Mouse (Mus musculus): Measurements from ENCODE around the gene Mlh1. TPM values are rescaled to one million over a fixed set of nuclear protein-coding genes. Genes with fewer than 3 reads are reported as not detected.

Mlh1 gene
- total RNA-seq, 1 experiment = 27.8 TPM

DNA sequence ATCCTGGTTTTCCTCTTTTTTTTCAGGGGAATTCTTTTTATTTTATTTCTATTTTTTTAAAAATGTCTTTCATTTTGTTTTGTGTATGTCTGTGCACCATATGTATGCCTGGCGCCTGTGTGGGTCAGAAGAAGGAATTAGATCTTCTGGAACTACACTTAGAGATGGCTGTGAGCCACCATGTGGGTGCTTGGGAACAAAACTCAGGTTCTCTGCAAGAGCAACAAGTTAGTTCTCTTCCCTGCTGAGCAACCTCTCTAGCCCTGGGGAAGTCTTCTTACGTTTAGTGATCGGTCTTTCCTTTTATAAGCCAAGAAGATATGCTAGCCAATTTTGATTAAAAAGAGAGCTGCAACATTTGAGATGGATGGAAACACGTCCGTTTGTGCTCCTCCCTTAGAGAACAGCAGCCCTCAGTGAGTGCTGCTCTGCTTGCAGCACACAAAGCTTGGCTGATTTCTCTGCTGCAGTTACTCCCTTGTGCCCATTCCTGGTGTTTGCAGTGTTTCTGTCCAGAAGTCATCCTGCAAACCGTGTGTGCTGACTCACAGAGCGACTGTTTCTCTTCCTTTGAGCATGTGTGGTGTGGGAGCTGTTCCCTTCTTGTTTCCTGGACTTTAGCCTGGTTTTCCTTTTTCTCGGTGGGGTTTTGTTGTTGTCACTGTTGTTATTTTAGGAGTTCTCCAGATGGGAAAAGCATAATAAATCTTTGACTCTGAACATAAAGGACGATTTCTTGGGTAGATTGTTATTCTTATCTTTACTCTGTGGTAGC is 66.8 kb downstream of the Mlh1 start:
- TF ChIP-seq ZNF384 (IDR thresholded peaks at IDR 0.05; ENCODE audit: low read depth, low read length) (no peak), HCFC1 (IDR thresholded peaks at IDR 0.05; ENCODE audit: borderline replicate concordance, insufficient read depth, low read length) (no peak), MAFK (IDR thresholded peaks at IDR 0.05; ENCODE audit: insufficient read depth, low read depth, low read length) (no peak), ZC3H11A (IDR thresholded peaks at IDR 0.05; ENCODE audit: borderline replicate concordance, low read depth, low read length) (no peak), CHD2 (IDR thresholded peaks at IDR 0.05; ENCODE audit: low read depth, low read length) (no peak)
- H3K27ac ChIP-seq (ENCODE audit: insufficient read depth, low read depth, low read length, poor library complexity, severe bottlenecking) = no peak overlapping the region
- no peaks in the 10 kb centered on the region for H3K9me3 ChIP-seq (ENCODE audit: control insufficient read depth, insufficient read depth, low read depth, low read length)
- in situ Hi-C loops (cut with MboI; ENCODE audit: low sequenced_read_pairs in 2 of 2, unreplicated experiment in 2 of 2) = no loop called here
- no peak for DNase-seq (ENCODE audit: low read depth, low spot score)
- peaks cover 3% of the 10 kb centered on the region; the same call in 1 of the 2 replicates for H3K36me3 ChIP-seq (ENCODE audit: control insufficient read depth, insufficient read depth, low read length, poor library complexity, severe bottlenecking)
- no peak overlapping the region for H3K4me3 ChIP-seq (ENCODE audit: insufficient read depth in 1 of 2, low read depth in 1 of 2, low read length in 2 of 2, poor library complexity in 1 of 2, severe bottlenecking in 1 of 2)
- no peak overlapping the region for H3K9ac ChIP-seq (ENCODE audit: insufficient read depth, low read depth, low read length, poor library complexity, severe bottlenecking)
- no peaks in the 10 kb centered on the region for H3K4me1 ChIP-seq (ENCODE audit: control insufficient read depth in 2 of 2, insufficient read depth in 2 of 2, low read length in 2 of 2, poor library complexity in 1 of 2)

DNA sequence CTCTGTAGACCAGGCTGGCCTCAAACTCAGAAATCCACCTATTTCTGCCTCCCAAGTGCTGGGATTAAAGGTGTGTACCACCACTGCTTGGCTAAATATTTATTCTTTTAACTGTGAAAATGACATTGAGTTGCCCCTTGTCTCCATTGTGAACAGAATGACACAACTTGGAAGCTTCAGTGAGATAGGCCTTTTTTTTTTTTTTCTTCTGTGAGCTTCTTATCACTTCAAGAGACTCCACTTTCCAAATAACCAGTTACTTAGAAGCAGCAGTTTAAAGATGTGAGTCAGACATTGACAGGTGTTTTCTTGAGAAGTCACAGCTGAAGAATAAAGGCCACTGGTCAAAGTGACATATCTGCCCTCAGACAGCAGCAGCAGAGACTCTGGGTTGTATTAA is 71.4 kb downstream of the Mlh1 start:
- H3K27ac ChIP-seq (ENCODE audit: insufficient read depth, low read depth, low read length, poor library complexity, severe bottlenecking) = no peak overlapping the region
- no peak overlapping the region for H3K4me3 ChIP-seq (ENCODE audit: insufficient read depth in 1 of 2, low read depth in 1 of 2, low read length in 2 of 2, poor library complexity in 1 of 2, severe bottlenecking in 1 of 2)
- no peak for DNase-seq (ENCODE audit: low read depth, low spot score)
- TF ChIP-seq HCFC1 (IDR thresholded peaks at IDR 0.05; ENCODE audit: borderline replicate concordance, insufficient read depth, low read length) = no peak
- no peak for TF ChIP-seq CHD2 (IDR thresholded peaks at IDR 0.05; ENCODE audit: low read depth, low read length)
- no peak for TF ChIP-seq MAFK (IDR thresholded peaks at IDR 0.05; ENCODE audit: insufficient read depth, low read depth, low read length)
- TF ChIP-seq ZNF384 (IDR thresholded peaks at IDR 0.05; ENCODE audit: low read depth, low read length) = no peak
- TF ChIP-seq ZC3H11A (IDR thresholded peaks at IDR 0.05; ENCODE audit: borderline replicate concordance, low read depth, low read length) = no peak
- H3K4me1 ChIP-seq (ENCODE audit: control insufficient read depth in 2 of 2, insufficient read depth in 2 of 2, low read length in 2 of 2, poor library complexity in 1 of 2) = no peaks in the 10 kb centered on the region
- no peak overlapping the region for H3K9ac ChIP-seq (ENCODE audit: insufficient read depth, low read depth, low read length, poor library complexity, severe bottlenecking)
- H3K9me3 ChIP-seq (ENCODE audit: control insufficient read depth, insufficient read depth, low read depth, low read length) = no peaks in the 10 kb centered on the region
- in situ Hi-C loops (cut with MboI; ENCODE audit: low sequenced_read_pairs in 2 of 2, unreplicated experiment in 2 of 2) = no loop called here
- H3K36me3 ChIP-seq (ENCODE audit: control insufficient read depth, insufficient read depth, low read length, poor library complexity, severe bottlenecking) = no peaks in the 10 kb centered on the region; the same call in 1 of the 2 replicates

DNA sequence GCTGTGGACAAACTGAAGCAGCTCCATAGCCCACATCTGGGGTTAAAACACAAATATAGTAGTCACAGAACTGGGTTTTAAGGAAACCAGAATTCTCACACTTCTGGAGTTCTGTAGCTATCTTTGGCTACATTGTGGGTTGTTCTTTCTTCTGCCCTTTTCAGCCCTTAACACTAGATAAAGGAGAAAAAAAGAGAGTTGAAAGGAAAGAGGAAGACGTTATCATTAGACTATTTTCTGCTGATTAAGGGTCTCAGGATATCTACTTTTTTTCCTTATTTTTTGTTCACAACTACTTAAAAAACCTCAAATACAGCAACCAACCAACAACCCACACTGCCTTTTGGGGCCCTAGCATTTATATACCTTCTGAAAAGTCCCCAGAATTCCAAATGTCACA is 73.3 kb downstream of the Mlh1 start:
- H3K9ac ChIP-seq (ENCODE audit: insufficient read depth, low read depth, low read length, poor library complexity, severe bottlenecking) = no peak overlapping the region
- H3K27ac ChIP-seq (ENCODE audit: insufficient read depth, low read depth, low read length, poor library complexity, severe bottlenecking) = no peak overlapping the region
- no peaks in the 10 kb centered on the region for H3K9me3 ChIP-seq (ENCODE audit: control insufficient read depth, insufficient read depth, low read depth, low read length)
- TF ChIP-seq CHD2 (IDR thresholded peaks at IDR 0.05; ENCODE audit: low read depth, low read length) = no peak
- no peak for TF ChIP-seq MAFK (IDR thresholded peaks at IDR 0.05; ENCODE audit: insufficient read depth, low read depth, low read length)
- no peak for TF ChIP-seq HCFC1 (IDR thresholded peaks at IDR 0.05; ENCODE audit: borderline replicate concordance, insufficient read depth, low read length)
- in situ Hi-C loops (cut with MboI; ENCODE audit: low sequenced_read_pairs in 2 of 2, unreplicated experiment in 2 of 2) = no loop called here
- H3K4me3 ChIP-seq (ENCODE audit: insufficient read depth in 1 of 2, low read depth in 1 of 2, low read length in 2 of 2, poor library complexity in 1 of 2, severe bottlenecking in 1 of 2) = no peak overlapping the region
- no peaks in the 10 kb centered on the region for H3K4me1 ChIP-seq (ENCODE audit: control insufficient read depth in 2 of 2, insufficient read depth in 2 of 2, low read length in 2 of 2, poor library complexity in 1 of 2)
- DNase-seq (ENCODE audit: low read depth, low spot score) = no peak
- H3K36me3 ChIP-seq (ENCODE audit: control insufficient read depth, insufficient read depth, low read length, poor library complexity, severe bottlenecking) = no peaks in the 10 kb centered on the region

DNA sequence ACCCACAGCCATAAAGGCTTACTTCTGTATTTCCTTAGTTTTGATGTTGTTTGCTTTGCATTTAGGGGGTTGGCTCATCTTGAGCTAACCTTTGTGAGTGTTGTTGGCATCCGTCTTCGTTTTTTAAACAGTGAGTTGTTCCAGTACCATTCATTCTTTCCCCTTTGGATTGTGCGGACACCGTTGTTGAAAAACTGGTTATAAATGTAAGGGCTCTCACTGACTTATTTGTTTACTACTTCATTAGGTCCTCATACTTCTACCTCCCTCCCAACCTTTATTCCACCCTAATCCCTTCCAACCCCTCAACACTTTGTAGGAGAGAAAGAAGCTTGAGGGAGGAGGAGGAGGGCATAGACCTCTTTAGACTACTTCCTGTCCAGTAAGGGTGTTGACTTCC is 73.9 kb downstream of the Mlh1 start:
- DNase-seq (ENCODE audit: low read depth, low spot score) = no peak
- Histone ChIP-seq H3K36me3 (ENCODE audit: control insufficient read depth, insufficient read depth, low read length, poor library complexity, severe bottlenecking) (no peaks in the 10 kb centered on the region), H3K27ac (ENCODE audit: insufficient read depth, low read depth, low read length, poor library complexity, severe bottlenecking) (no peak overlapping the region), H3K9ac (ENCODE audit: insufficient read depth, low read depth, low read length, poor library complexity, severe bottlenecking) (no peak overlapping the region), H3K9me3 (ENCODE audit: control insufficient read depth, insufficient read depth, low read depth, low read length) (no peaks in the 10 kb centered on the region), H3K4me1 (ENCODE audit: control insufficient read depth in 2 of 2, insufficient read depth in 2 of 2, low read length in 2 of 2, poor library complexity in 1 of 2) (no peaks in the 10 kb centered on the region), H3K4me3 (ENCODE audit: insufficient read depth in 1 of 2, low read depth in 1 of 2, low read length in 2 of 2, poor library complexity in 1 of 2, severe bottlenecking in 1 of 2) (no peak overlapping the region)
- TF ChIP-seq ZC3H11A (IDR thresholded peaks at IDR 0.05; ENCODE audit: borderline replicate concordance, low read depth, low read length) (no peak), MAFK (IDR thresholded peaks at IDR 0.05; ENCODE audit: insufficient read depth, low read depth, low read length) (no peak), CHD2 (IDR thresholded peaks at IDR 0.05; ENCODE audit: low read depth, low read length) (no peak), HCFC1 (IDR thresholded peaks at IDR 0.05; ENCODE audit: borderline replicate concordance, insufficient read depth, low read length) (no peak), ZNF384 (IDR thresholded peaks at IDR 0.05; ENCODE audit: low read depth, low read length) (no peak)
- in situ Hi-C loops (cut with MboI; ENCODE audit: low sequenced_read_pairs in 2 of 2, unreplicated experiment in 2 of 2) = no loop called here
